Mouse (Mus musculus): ENCODE results near the gene Itgae. TPM values are rescaled to one million over a fixed set of nuclear protein-coding genes. Genes with fewer than 3 reads are reported as not detected.
"Not testable (repeated sequence)": the region's sequence is repeated elsewhere in the genome, so short reads cannot be mapped to it uniquely, and the experiment has no call there.

The Itgae gene
- polyA plus RNA-seq, 1 experiment from 2014 or later = 0.51 TPM

GRCm38 (mm10) chr11:73094231-73094995, 4.0 kb downstream of the Itgae start:
- H3K4me3 ChIP-seq = no peak overlapping the region
- ATAC-seq (ENCODE audit: insufficient number of reproducible peaks, insufficient read depth, low FRiP score, low TSS enrichment) = no peak
- no peak overlapping the region for H3K9ac ChIP-seq
- H3K27me3 ChIP-seq = no peaks in the 10 kb centered on the region
- H3K36me3 ChIP-seq = no peaks in the 10 kb centered on the region
- no peaks in the 10 kb centered on the region for H3K9me3 ChIP-seq
- no peak overlapping the region for H3K27ac ChIP-seq
- 75% methylated on average over 11 of the region's 11 CpGs for WGBS
- H3K4me1 ChIP-seq = no peaks in the 10 kb centered on the region
- H3K4me2 ChIP-seq (replicated peaks) = no peak overlapping the region

- Histone ChIP-seq H3K4me3 (no peak overlapping the region), H3K9ac (no peak overlapping the region), H3K27ac (no peak overlapping the region), H3K4me2 (replicated peaks) (no peak overlapping the region), H3K4me1 (no peaks in the 10 kb centered on the region), H3K36me3 (no peaks in the 10 kb centered on the region), H3K27me3 (no peaks in the 10 kb centered on the region), H3K9me3 (no peaks in the 10 kb centered on the region)
- WGBS = 73% methylated on average over 5 of the region's 5 CpGs
- ATAC-seq (ENCODE audit: insufficient number of reproducible peaks, insufficient read depth, low FRiP score, low TSS enrichment) = no peak
These were observed 8.5 kb downstream of the Itgae start for GRCm38 (mm10) chr11:73098860-73099259.

GRCm38 (mm10) chr11:73099976-73100750, 9.8 kb downstream of the Itgae start:
- Histone ChIP-seq H3K9me3 (no peaks in the 10 kb centered on the region), H3K4me2 (replicated peaks) (no peak overlapping the region), H3K9ac (no peak overlapping the region), H3K4me3 (no peak overlapping the region), H3K4me1 (no peaks in the 10 kb centered on the region), H3K27me3 (no peaks in the 10 kb centered on the region), H3K36me3 (no peaks in the 10 kb centered on the region), H3K27ac (no peak overlapping the region)
- ATAC-seq (ENCODE audit: insufficient number of reproducible peaks, insufficient read depth, low FRiP score, low TSS enrichment) = no peak
- 65% methylated on average over 14 of the region's 14 CpGs for WGBS

GRCm38 (mm10) chr11:73101308-73101707, 10.9 kb downstream of the Itgae start:
- Histone ChIP-seq H3K27me3 (no peaks in the 10 kb centered on the region), H3K9ac (no peak overlapping the region), H3K4me3 (no peak overlapping the region), H3K4me1 (no peaks in the 10 kb centered on the region), H3K9me3 (no peaks in the 10 kb centered on the region), H3K36me3 (no peaks in the 10 kb centered on the region), H3K4me2 (replicated peaks) (no peak overlapping the region), H3K27ac (no peak overlapping the region)
- ATAC-seq (ENCODE audit: insufficient number of reproducible peaks, insufficient read depth, low FRiP score, low TSS enrichment) = no peak
- WGBS = 80% methylated on average over 4 of the region's 4 CpGs

- Histone ChIP-seq H3K36me3 (no peaks in the 10 kb centered on the region), H3K4me1 (no peaks in the 10 kb centered on the region), H3K9ac (no peak overlapping the region), H3K4me2 (replicated peaks) (no peak overlapping the region), H3K27me3 (no peaks in the 10 kb centered on the region), H3K27ac (no peak overlapping the region), H3K9me3 (no peaks in the 10 kb centered on the region), H3K4me3 (no peak overlapping the region)
- no peak for ATAC-seq (ENCODE audit: insufficient number of reproducible peaks, insufficient read depth, low FRiP score, low TSS enrichment)
- WGBS = 55% methylated on average over 3 of the region's 3 CpGs
These were observed 14.9 kb downstream of the Itgae start for GRCm38 (mm10) chr11:73105246-73105645.

- not testable (repeated sequence) for H3K36me3 ChIP-seq; ATAC-seq (ENCODE audit: insufficient number of reproducible peaks, insufficient read depth, low FRiP score, low TSS enrichment)
These were observed 17.0 kb downstream of the Itgae start for GRCm38 (mm10) chr11:73107358-73107757.

GRCm38 (mm10) chr11:73108195-73108897, 18.0 kb downstream of the Itgae start:
- WGBS = 73% methylated on average over 5 of the region's 5 CpGs
- Histone ChIP-seq H3K4me3 (no peak overlapping the region), H3K9ac (no peak overlapping the region), H3K27ac (no peak overlapping the region), H3K4me2 (replicated peaks) (no peak overlapping the region), H3K36me3 (no peaks in the 10 kb centered on the region), H3K4me1 (no peaks in the 10 kb centered on the region), H3K27me3 (no peaks in the 10 kb centered on the region), H3K9me3 (no peaks in the 10 kb centered on the region)
- ATAC-seq (ENCODE audit: insufficient number of reproducible peaks, insufficient read depth, low FRiP score, low TSS enrichment) = no peak

More at GRCm38 (mm10) chr11:73107358-73107757, 17.0 kb downstream of the Itgae start:
- 44% methylated on average over 3 of the region's 3 CpGs for WGBS
- H3K27ac ChIP-seq; H3K9ac ChIP-seq; H3K4me3 ChIP-seq; H3K27me3 ChIP-seq; H3K4me2 ChIP-seq (replicated peaks); H3K4me1 ChIP-seq; H3K9me3 ChIP-seq: not testable (repeated sequence)

- H3K27ac ChIP-seq = no peak overlapping the region
- H3K9me3 ChIP-seq = no peaks in the 10 kb centered on the region
- H3K4me1 ChIP-seq = no peaks in the 10 kb centered on the region
- WGBS = 83% methylated on average over 14 of the region's 14 CpGs
- no peaks in the 10 kb centered on the region for H3K27me3 ChIP-seq
- no peak overlapping the region for H3K9ac ChIP-seq
- H3K36me3 ChIP-seq = no peaks in the 10 kb centered on the region
- H3K4me3 ChIP-seq = no peak overlapping the region
- no peak overlapping the region for H3K4me2 ChIP-seq (replicated peaks)
- no peak for ATAC-seq (ENCODE audit: insufficient number of reproducible peaks, insufficient read depth, low FRiP score, low TSS enrichment)
These were observed 18.7 kb downstream of the Itgae start for GRCm38 (mm10) chr11:73108898-73109625.

- no peak for ATAC-seq (ENCODE audit: insufficient number of reproducible peaks, insufficient read depth, low FRiP score, low TSS enrichment)
- Histone ChIP-seq H3K4me1 (no peaks in the 10 kb centered on the region), H3K9ac (no peak overlapping the region), H3K9me3 (no peaks in the 10 kb centered on the region), H3K36me3 (no peaks in the 10 kb centered on the region), H3K4me2 (replicated peaks) (no peak overlapping the region), H3K27me3 (no peaks in the 10 kb centered on the region), H3K4me3 (no peak overlapping the region), H3K27ac (no peak overlapping the region)
- 86% methylated on average over 3 of the region's 3 CpGs for WGBS
These were observed 19.6 kb downstream of the Itgae start for GRCm38 (mm10) chr11:73109941-73110340.

- no peak overlapping the region for H3K4me3 ChIP-seq
- H3K9ac ChIP-seq = no peak overlapping the region
- ATAC-seq (ENCODE audit: insufficient number of reproducible peaks, insufficient read depth, low FRiP score, low TSS enrichment) = no peak
- H3K27me3 ChIP-seq = no peaks in the 10 kb centered on the region
- H3K4me1 ChIP-seq = no peaks in the 10 kb centered on the region
- H3K9me3 ChIP-seq = no peaks in the 10 kb centered on the region
- 69% methylated on average over 6 of the region's 6 CpGs for WGBS
- H3K27ac ChIP-seq = no peak overlapping the region
- H3K36me3 ChIP-seq = no peaks in the 10 kb centered on the region
- H3K4me2 ChIP-seq (replicated peaks) = no peak overlapping the region
These were observed 21.0 kb downstream of the Itgae start for GRCm38 (mm10) chr11:73111414-73111813.

- Histone ChIP-seq H3K9ac (no peak overlapping the region), H3K4me2 (replicated peaks) (no peak overlapping the region), H3K36me3 (peaks cover 6% of the 10 kb centered on the region; the same call in 1 of the 2 replicates), H3K27me3 (no peaks in the 10 kb centered on the region), H3K4me1 (no peaks in the 10 kb centered on the region), H3K27ac (no peak overlapping the region), H3K4me3 (no peak overlapping the region), H3K9me3 (no peaks in the 10 kb centered on the region)
- WGBS = 95% methylated on average over 6 of the region's 6 CpGs
- no peak for ATAC-seq (ENCODE audit: insufficient number of reproducible peaks, insufficient read depth, low FRiP score, low TSS enrichment)
These were observed 36.1 kb downstream of the Itgae start for GRCm38 (mm10) chr11:73126495-73126894.

Data from embryonic facial prominence, embryonic 12.5 days (tissue).